Mouse (Mus musculus) hindbrain, embryonic 16.5 days (tissue): Measurements from ENCODE around the gene Rps11. TPM values are rescaled to one million over a fixed set of nuclear protein-coding genes. Genes with fewer than 3 reads are reported as not detected.
"Not testable (repeated sequence)": the region's sequence is repeated elsewhere in the genome, so short reads cannot be mapped to it uniquely, and the experiment has no call there.

ENCODE experiments used
- ATAC-seq: fragments of 200-750 bp; cut with Nextera tagmentation; 2 replicates; pipeline ENCODE4 v1.8.0; 2017; ENCODE audit warnings: moderate TSS enrichment, moderate library complexity
- H3K27ac ChIP-seq: fragments of 300-500 bp; sonication (generic); 2 replicates; pipeline ENCODE4 v1.5.1; 2014; ENCODE audit warnings: low read depth, mild to moderate bottlenecking, control low read depth, low read length, moderate library complexity
- H3K27me3 ChIP-seq: fragments of 300-500 bp; sonication (generic); replicated peaks from 2 replicates; pipeline ENCODE4 v1.6.1; 2014; ENCODE audit warnings: low read length; ENCODE audit not compliant: control insufficient read depth, insufficient read depth
- H3K36me3 ChIP-seq: fragments of 300-500 bp; sonication (generic); 2 replicates; pipeline ENCODE4 v1.6.1; 2014; ENCODE audit warnings: mild to moderate bottlenecking, low read length, moderate library complexity, mixed read lengths; ENCODE audit not compliant: control insufficient read depth, insufficient read depth
- H3K4me1 ChIP-seq: fragments of 300-500 bp; sonication (generic); 2 replicates; pipeline ENCODE4 v1.6.1; 2014; ENCODE audit warnings: low read depth, low read length; ENCODE audit not compliant: control insufficient read depth, insufficient read depth
- H3K4me2 ChIP-seq: fragments of 300-500 bp; sonication (generic); 2 replicates; pipeline ENCODE4 v1.6.1; 2014; ENCODE audit warnings: mild to moderate bottlenecking, low read length, control low read depth, moderate library complexity
- H3K4me3 ChIP-seq: fragments of 300-500 bp; sonication (generic); 2 replicates; pipeline ENCODE4 v1.5.1; 2014; ENCODE audit warnings: mild to moderate bottlenecking, low read length, control low read depth, moderate library complexity
- H3K9ac ChIP-seq: fragments of 300-500 bp; sonication (generic); 2 replicates; pipeline ENCODE4 v1.6.1; 2014; ENCODE audit warnings: low read depth, mild to moderate bottlenecking, control low read depth, low read length, moderate library complexity
- H3K9me3 ChIP-seq: fragments of 300-500 bp; sonication (generic); 2 replicates; pipeline ENCODE4 v1.6.1; 2014; ENCODE audit warnings: mild to moderate bottlenecking, low read length, moderate library complexity; ENCODE audit not compliant: control insufficient read depth
- WGBS: fragments of 180-500 bp; shearing (Covaris S2); extraction: QIAGEN DNeasy Blood & Tissue Kit; methylation state at CpG from one replicate; pipeline ENCODE4 v1.1.7; 2014; 5-methylcytosine and 5-hydroxymethylcytosine counted together
- polyA plus RNA-seq: library from polyadenylated mRNA; unstranded; fragments of >200 nt; fragmentation: Nextera tagmentation; extraction: Ambion mirVana; gene quantifications from 2 replicates; pipeline ENCODE4 v1.2.1, GENCODE M21; 2015

The Rps11 gene
- polyA plus RNA-seq, 1 experiment from 2014 or later: 709 TPM

GRCm38 (mm10) chr7:45097479-45097878 lies 26.8 kb downstream of the Rps11 start:
- H3K9ac ChIP-seq: no peak overlapping the region
- no peak overlapping the region for H3K4me2 ChIP-seq
- H3K4me1 ChIP-seq: no peaks in the 10 kb centered on the region
- WGBS: 78% methylated on average over 6 of the region's 6 CpGs
- no peak for ATAC-seq
- H3K27me3 ChIP-seq: no peaks in the 10 kb centered on the region
- no peak overlapping the region for H3K4me3 ChIP-seq
- no peak overlapping the region for H3K27ac ChIP-seq
- H3K36me3 ChIP-seq: no peaks in the 10 kb centered on the region
- H3K9me3 ChIP-seq: no peaks in the 10 kb centered on the region

- WGBS: 94% methylated on average over 14 of the region's 14 CpGs
These were observed 28.3 kb downstream of the Rps11 start for GRCm38 (mm10) chr7:45095965-45096364.

GRCm38 (mm10) chr7:45095367-45095766 lies 28.9 kb downstream of the Rps11 start:
- no peak overlapping the region for H3K4me3 ChIP-seq
- no peak overlapping the region for H3K4me2 ChIP-seq
- H3K36me3 ChIP-seq: no peaks in the 10 kb centered on the region
- 80% methylated on average over 6 of the region's 6 CpGs for WGBS
- ATAC-seq: no peak
- H3K4me1 ChIP-seq: peaks cover 5% of the 10 kb centered on the region
- H3K27ac ChIP-seq: no peak overlapping the region
- no peaks in the 10 kb centered on the region for H3K27me3 ChIP-seq
- H3K9me3 ChIP-seq: no peaks in the 10 kb centered on the region
- H3K9ac ChIP-seq: no peak overlapping the region

More at GRCm38 (mm10) chr7:45095965-45096364, 28.3 kb downstream of the Rps11 start:
- H3K4me1 ChIP-seq, H3K27ac ChIP-seq, H3K36me3 ChIP-seq, H3K4me3 ChIP-seq, H3K4me2 ChIP-seq, H3K27me3 ChIP-seq, ATAC-seq, H3K9ac ChIP-seq, H3K9me3 ChIP-seq: not testable (repeated sequence)

- Histone ChIP-seq H3K27ac (no peak overlapping the region), H3K9me3 (no peaks in the 10 kb centered on the region), H3K4me1 (peaks cover 5% of the 10 kb centered on the region), H3K4me3 (no peak overlapping the region), H3K27me3 (no peaks in the 10 kb centered on the region), H3K36me3 (no peaks in the 10 kb centered on the region), H3K4me2 (no peak overlapping the region), H3K9ac (no peak overlapping the region)
- no peak for ATAC-seq
- 55% methylated on average over 7 of the region's 7 CpGs for WGBS
These were observed 30.1 kb downstream of the Rps11 start for GRCm38 (mm10) chr7:45094121-45094520.

- Histone ChIP-seq H3K4me2 (no peak overlapping the region), H3K4me1 (peaks cover 5% of the 10 kb centered on the region), H3K36me3 (no peaks in the 10 kb centered on the region), H3K27me3 (no peaks in the 10 kb centered on the region), H3K9ac (no peak overlapping the region), H3K4me3 (no peak overlapping the region), H3K9me3 (no peaks in the 10 kb centered on the region), H3K27ac (no peak overlapping the region)
- no peak for ATAC-seq
- WGBS: 37% methylated on average over 18 of the region's 18 CpGs
These were observed 30.7 kb downstream of the Rps11 start for GRCm38 (mm10) chr7:45093516-45093905.

GRCm38 (mm10) chr7:45092828-45093515 lies 31.3 kb downstream of the Rps11 start:
- no peak overlapping the region for H3K9ac ChIP-seq
- H3K36me3 ChIP-seq: no peaks in the 10 kb centered on the region
- ATAC-seq: no peak
- H3K27ac ChIP-seq: no peak overlapping the region
- H3K4me2 ChIP-seq: no peak overlapping the region
- H3K9me3 ChIP-seq: no peaks in the 10 kb centered on the region
- no peaks in the 10 kb centered on the region for H3K27me3 ChIP-seq
- peaks cover 5% of the 10 kb centered on the region for H3K4me1 ChIP-seq
- H3K4me3 ChIP-seq: no peak overlapping the region
- 59% methylated on average over 12 of the region's 12 CpGs for WGBS

- H3K27ac ChIP-seq: 0 out of 2 replicates have a peak within 1 kb of the TSS, but pooled peaks have one; percentile 9
- ATAC-seq: peak; percentile 96
- H3K9me3 ChIP-seq: no peaks in the 10 kb centered on the region
- H3K4me3 ChIP-seq: peak within 1 kb of the TSS; percentile 41
- H3K4me1 ChIP-seq: peaks cover 5% of the 10 kb centered on the region
- 0% methylated on average over 16 of the region's 16 CpGs for WGBS
- H3K9ac ChIP-seq: peak within 1 kb of the TSS; percentile 63
- no peaks in the 10 kb centered on the region for H3K36me3 ChIP-seq
- peak within 1 kb of the TSS; percentile 73 for H3K4me2 ChIP-seq
- no peaks in the 10 kb centered on the region for H3K27me3 ChIP-seq
These were observed 32.2 kb downstream of the Rps11 start, which contains the start of gene Rcn3 for GRCm38 (mm10) chr7:45092048-45092447. Rcn3 (minus strand) TSS chr7:45092221.

GRCm38 (mm10) chr7:45091001-45091990 lies 32.9 kb downstream of the Rps11 start:
- peak overlapping the region; percentile 41 for H3K4me3 ChIP-seq
- H3K9me3 ChIP-seq: no peaks in the 10 kb centered on the region
- no peaks in the 10 kb centered on the region for H3K27me3 ChIP-seq
- H3K4me1 ChIP-seq: peaks cover 5% of the 10 kb centered on the region
- peak overlapping the region; percentile 73 for H3K4me2 ChIP-seq
- H3K9ac ChIP-seq: peak overlapping the region; percentile 63
- no peaks in the 10 kb centered on the region for H3K36me3 ChIP-seq
- ATAC-seq: peak; percentile 29; the same call in 1 of the 2 replicates
- 0 out of 2 replicates have a peak overlapping the region, but pooled peaks have one; percentile 9 for H3K27ac ChIP-seq
- WGBS: 15% methylated on average over 35 of the region's 35 CpGs
